Mouse (Mus musculus): Measurements from ENCODE around the gene Kri1.

GRCm38 (mm10) chr9:21268305-21268704, 19.5 kb downstream of the Kri1 start:
- TF ChIP-seq CTCF (IDR thresholded peaks at IDR 0.05; ENCODE audit: borderline replicate concordance, insufficient read depth, low read length), result no peak
- no peak for TF ChIP-seq POLR2A (IDR thresholded peaks at IDR 0.05; ENCODE audit: low read depth, low read length)
